Mouse (Mus musculus) liver, postnatal 0 days (tissue): Measurements from ENCODE around the gene Dalrd3. TPM values are rescaled to one million over a fixed set of nuclear protein-coding genes. Genes with fewer than 3 reads are reported as not detected.

Experiments used
- ATAC-seq: fragments of 200-750 bp; cut with Nextera tagmentation; 2 replicates; pipeline ENCODE4 v1.8.0; 2017; ENCODE audit warnings: mild to moderate bottlenecking, moderate library complexity
- DNase-seq: peaks from one replicate; pipeline ENCODE4 v3.0.0-alpha.2; 2016
- H3K27ac ChIP-seq: fragments of 300-500 bp; sonication (generic); 2 replicates; pipeline ENCODE4 v1.5.1; 2014; ENCODE audit warnings: antibody characterized with exemption, moderate library complexity, mild to moderate bottlenecking, low read depth
- H3K27me3 ChIP-seq: fragments of 300-500 bp; sonication (generic); 2 replicates; pipeline ENCODE4 v1.6.1; 2014; ENCODE audit warnings: low read length, control low read depth, mixed read lengths; ENCODE audit not compliant: insufficient read depth
- H3K36me3 ChIP-seq: fragments of 300-500 bp; sonication (generic); replicated peaks from 2 replicates; pipeline ENCODE4 v1.6.1; 2014; ENCODE audit warnings: mild to moderate bottlenecking, control low read depth, low read length, moderate library complexity, mixed read lengths; ENCODE audit not compliant: insufficient read depth
- H3K4me1 ChIP-seq: fragments of 300-500 bp; sonication (generic); 2 replicates; pipeline ENCODE4 v1.6.1; 2014; ENCODE audit warnings: antibody characterized with exemption, mild to moderate bottlenecking, control low read depth; ENCODE audit not compliant: insufficient read depth
- H3K4me2 ChIP-seq: fragments of 300-500 bp; sonication (generic); 2 replicates; pipeline ENCODE4 v1.6.1; 2014; ENCODE audit warnings: low read depth, mild to moderate bottlenecking, low read length, moderate library complexity, mixed read lengths
- H3K4me3 ChIP-seq: fragments of 300-500 bp; sonication (generic); 2 replicates; pipeline ENCODE4 v1.5.1; 2014; ENCODE audit warnings: low read depth, low read length
- H3K9ac ChIP-seq: fragments of 300-500 bp; sonication (generic); replicated peaks from 2 replicates; pipeline ENCODE4 v1.6.1; 2014; ENCODE audit warnings: mild to moderate bottlenecking, moderate library complexity
- H3K9me3 ChIP-seq: fragments of 300-500 bp; sonication (generic); 2 replicates; pipeline ENCODE4 v1.6.1; 2016; ENCODE audit warnings: mild to moderate bottlenecking, control low read depth, low read length, mixed read lengths
- CTCF ChIP-seq: sonication (generic); IDR thresholded peaks from 2 replicates; pipeline ENCODE4 v1.5.1; 2016; ENCODE audit warnings: antibody characterized with exemption, low read depth
- EP300 ChIP-seq: IDR thresholded peaks from 2 replicates; pipeline ENCODE4 v1.6.1; 2016; ENCODE audit warnings: antibody characterized with exemption, low read depth, mild to moderate bottlenecking
- WGBS: fragments of 180-500 bp; shearing (Covaris S2); extraction: QIAGEN DNeasy Blood & Tissue Kit; methylation state at CpG from one replicate; pipeline ENCODE4 v1.1.7; 2014; ENCODE audit not compliant: insufficient replicate concordance; 5-methylcytosine and 5-hydroxymethylcytosine counted together
- polyA plus RNA-seq: library from polyadenylated mRNA; unstranded; fragments of >200 nt; fragmentation: Nextera tagmentation; extraction: Ambion mirVana; gene quantifications from 2 replicates; pipeline ENCODE4 v1.2.1, GENCODE M21; 2015

Gene Dalrd3
- polyA plus RNA-seq, 1 experiment from 2014 or later, result 18.8 TPM

- peak; percentile 87 for DNase-seq
- Histone ChIP-seq H3K4me3 (peak overlapping the region; percentile 68), H3K27ac (peak overlapping the region; percentile 53), H3K4me2 (peak overlapping the region; percentile 100), H3K9ac (peak overlapping the region; percentile 62), H3K36me3 (peaks cover 24% of the 10 kb centered on the region), H3K27me3 (no peaks in the 10 kb centered on the region), H3K9me3 (no peaks in the 10 kb centered on the region), H3K4me1 (peaks cover 33% of the 10 kb centered on the region)
- peak; percentile 1; the same call in 1 of the 2 replicates for ATAC-seq
- TF ChIP-seq EP300, result no peak
- TF ChIP-seq CTCF, result peak; percentile 87
- under 1% methylated on average over 40 of the region's 40 CpGs for WGBS
These were observed 666 bp downstream of the Dalrd3 start for GRCm38 (mm10) chr9:108570207-108570896.

GRCm38 (mm10) chr9:108571401-108571973 is 1.8 kb downstream of the Dalrd3 start:
- no peak overlapping the region for H3K4me2 ChIP-seq
- ATAC-seq (no peak), DNase-seq (no peak)
- 87% methylated on average over 16 of the region's 16 CpGs for WGBS
- H3K4me1 ChIP-seq, result peaks cover 26% of the 10 kb centered on the region
- H3K27me3 ChIP-seq, result no peaks in the 10 kb centered on the region
- no peak overlapping the region for H3K4me3 ChIP-seq
- no peaks in the 10 kb centered on the region for H3K9me3 ChIP-seq
- no peak overlapping the region for H3K9ac ChIP-seq
- no peak for TF ChIP-seq CTCF
- no peak for TF ChIP-seq EP300
- no peak overlapping the region for H3K27ac ChIP-seq
- H3K36me3 ChIP-seq, result peaks cover 18% of the 10 kb centered on the region

- Histone ChIP-seq H3K9ac (no peak overlapping the region), H3K9me3 (no peaks in the 10 kb centered on the region), H3K4me2 (no peak overlapping the region), H3K36me3 (peaks cover 18% of the 10 kb centered on the region), H3K27me3 (no peaks in the 10 kb centered on the region), H3K4me1 (peaks cover 26% of the 10 kb centered on the region), H3K4me3 (no peak overlapping the region), H3K27ac (no peak overlapping the region)
- DNase-seq (no peak), ATAC-seq (no peak)
- WGBS, result 83% methylated on average over 10 of the region's 10 CpGs
- TF ChIP-seq CTCF, result no peak
- no peak for TF ChIP-seq EP300
These were observed 2.6 kb downstream of the Dalrd3 start for GRCm38 (mm10) chr9:108572321-108572720.

GRCm38 (mm10) chr9:108573774-108574690 is 4.3 kb downstream of the Dalrd3 start:
- no peaks in the 10 kb centered on the region for H3K9me3 ChIP-seq
- no peak overlapping the region for H3K4me2 ChIP-seq
- DNase-seq (peak; percentile 78), ATAC-seq (no peak)
- TF ChIP-seq EP300 (no peak), CTCF (peak; percentile 74)
- no peak overlapping the region for H3K27ac ChIP-seq
- no peak overlapping the region for H3K4me3 ChIP-seq
- no peak overlapping the region for H3K9ac ChIP-seq
- peaks cover 17% of the 10 kb centered on the region for H3K4me1 ChIP-seq
- H3K27me3 ChIP-seq, result no peaks in the 10 kb centered on the region
- H3K36me3 ChIP-seq, result peaks cover 18% of the 10 kb centered on the region
- whole genome bisulfite sequencing, result 66% methylated on average over 26 of the region's 26 CpGs

- peaks cover 18% of the 10 kb centered on the region for H3K36me3 ChIP-seq
- TF ChIP-seq CTCF (no peak), EP300 (no peak)
- H3K9me3 ChIP-seq, result no peaks in the 10 kb centered on the region
- DNase-seq (no peak), ATAC-seq (no peak)
- H3K4me2 ChIP-seq, result no peak overlapping the region
- H3K9ac ChIP-seq, result no peak overlapping the region
- H3K27ac ChIP-seq, result no peak overlapping the region
- H3K4me3 ChIP-seq, result no peak overlapping the region
- H3K4me1 ChIP-seq, result peaks cover 18% of the 10 kb centered on the region
- WGBS, result 77% methylated on average over 12 of the region's 12 CpGs
- no peaks in the 10 kb centered on the region for H3K27me3 ChIP-seq
These were observed 5.2 kb downstream of the Dalrd3 start for GRCm38 (mm10) chr9:108574921-108575320.
